Mouse (Mus musculus): ENCODE data around the gene 1700021F05Rik. TPM values are rescaled to one million over a fixed set of nuclear protein-coding genes. Genes with fewer than 3 reads are reported as not detected.

The 1700021F05Rik gene
- polyA plus RNA-seq, 1 experiment: 3.6 TPM

- H3K27ac ChIP-seq (ENCODE audit: insufficient read depth, low read length): no peak overlapping the region
- H3K4me3 ChIP-seq (ENCODE audit: extremely low read depth, insufficient read depth, insufficient read length): no peak overlapping the region
- peaks cover under 1% of the 10 kb centered on the region; the same call in 1 of the 2 replicates for H3K36me3 ChIP-seq (ENCODE audit: control insufficient read depth, insufficient read depth, low read length)
- 92% methylated on average over 2 of the region's 2 CpGs for WGBS
- no peak for DNase-seq (ENCODE audit: low read depth in 1 of 2, low spot score in 2 of 2)
- TF ChIP-seq CTCF (IDR thresholded peaks at IDR 0.05; ENCODE audit: extremely low read depth, insufficient read depth, insufficient read length, insufficient replicate concordance): no peak
- no peak for TF ChIP-seq POLR2A (IDR thresholded peaks at IDR 0.05; ENCODE audit: low read depth, low read length)
- H3K4me1 ChIP-seq (ENCODE audit: control insufficient read depth, insufficient read depth, insufficient read length): no peaks in the 10 kb centered on the region
- H3K27me3 ChIP-seq (ENCODE audit: control insufficient read depth, insufficient read depth, low read length): no peaks in the 10 kb centered on the region
These were observed 20.8 kb downstream of the 1700021F05Rik start for GRCm38 (mm10) chr10:43519977-43520376.

DNA sequence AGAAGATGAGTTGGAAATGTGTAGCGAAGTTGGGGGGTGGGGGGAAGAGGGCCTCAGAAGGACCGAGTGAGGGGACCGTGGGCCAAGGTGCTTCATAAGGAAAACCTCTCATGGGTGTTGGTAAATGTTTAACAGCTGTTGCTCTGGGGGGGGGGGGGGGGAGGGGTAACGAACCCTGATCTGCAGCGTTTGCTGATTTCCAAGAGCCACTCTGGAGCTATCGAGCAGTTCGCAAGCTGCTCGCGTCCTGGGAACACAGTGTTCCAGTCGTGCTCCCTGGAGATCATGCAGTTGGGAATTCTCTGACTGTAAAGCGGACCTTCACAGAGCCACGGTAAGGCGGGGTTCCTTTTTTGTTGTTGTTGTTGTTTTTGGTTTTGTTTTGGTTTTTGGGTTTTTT, 22.4 kb downstream of the 1700021F05Rik start:
- DNase-seq (ENCODE audit: low read depth in 1 of 2, low spot score in 2 of 2): no peak
- H3K36me3 ChIP-seq (ENCODE audit: control insufficient read depth, insufficient read depth, low read length): no peaks in the 10 kb centered on the region
- H3K4me1 ChIP-seq (ENCODE audit: control insufficient read depth, insufficient read depth, insufficient read length): no peaks in the 10 kb centered on the region
- WGBS: 90% methylated on average over 13 of the region's 13 CpGs
- no peaks in the 10 kb centered on the region for H3K27me3 ChIP-seq (ENCODE audit: control insufficient read depth, insufficient read depth, low read length)
- H3K4me3 ChIP-seq (ENCODE audit: extremely low read depth, insufficient read depth, insufficient read length): no peak overlapping the region
- no peak for TF ChIP-seq CTCF (IDR thresholded peaks at IDR 0.05; ENCODE audit: extremely low read depth, insufficient read depth, insufficient read length, insufficient replicate concordance)
- no peak overlapping the region for H3K27ac ChIP-seq (ENCODE audit: insufficient read depth, low read length)

- DNase-seq (ENCODE audit: low read depth in 1 of 2, low spot score in 2 of 2): no peak
- no peaks in the 10 kb centered on the region for H3K36me3 ChIP-seq (ENCODE audit: control insufficient read depth, insufficient read depth, low read length)
- H3K27ac ChIP-seq (ENCODE audit: insufficient read depth, low read length): no peak overlapping the region
- no peak overlapping the region for H3K4me3 ChIP-seq (ENCODE audit: extremely low read depth, insufficient read depth, insufficient read length)
- H3K4me1 ChIP-seq (ENCODE audit: control insufficient read depth, insufficient read depth, insufficient read length): no peaks in the 10 kb centered on the region
- TF ChIP-seq POLR2A (IDR thresholded peaks at IDR 0.05; ENCODE audit: low read depth, low read length) (no peak), CTCF (IDR thresholded peaks at IDR 0.05; ENCODE audit: extremely low read depth, insufficient read depth, insufficient read length, insufficient replicate concordance) (no peak)
- no peaks in the 10 kb centered on the region for H3K27me3 ChIP-seq (ENCODE audit: control insufficient read depth, insufficient read depth, low read length)
- 83% methylated on average over 4 of the region's 4 CpGs for WGBS
These were observed 23.0 kb downstream of the 1700021F05Rik start for GRCm38 (mm10) chr10:43517836-43518235.

GRCm38 (mm10) chr10:43516992-43517660, 23.7 kb downstream of the 1700021F05Rik start:
- no peak overlapping the region for H3K4me3 ChIP-seq (ENCODE audit: extremely low read depth, insufficient read depth, insufficient read length)
- DNase-seq (ENCODE audit: low read depth in 1 of 2, low spot score in 2 of 2): no peak
- no peaks in the 10 kb centered on the region for H3K36me3 ChIP-seq (ENCODE audit: control insufficient read depth, insufficient read depth, low read length)
- H3K4me1 ChIP-seq (ENCODE audit: control insufficient read depth, insufficient read depth, insufficient read length): no peaks in the 10 kb centered on the region
- H3K27me3 ChIP-seq (ENCODE audit: control insufficient read depth, insufficient read depth, low read length): no peaks in the 10 kb centered on the region
- TF ChIP-seq CTCF (IDR thresholded peaks at IDR 0.05; ENCODE audit: extremely low read depth, insufficient read depth, insufficient read length, insufficient replicate concordance) (no peak), POLR2A (IDR thresholded peaks at IDR 0.05; ENCODE audit: low read depth, low read length) (no peak)
- no peak overlapping the region for H3K27ac ChIP-seq (ENCODE audit: insufficient read depth, low read length)
- WGBS: 84% methylated on average over 6 of the region's 6 CpGs

DNA sequence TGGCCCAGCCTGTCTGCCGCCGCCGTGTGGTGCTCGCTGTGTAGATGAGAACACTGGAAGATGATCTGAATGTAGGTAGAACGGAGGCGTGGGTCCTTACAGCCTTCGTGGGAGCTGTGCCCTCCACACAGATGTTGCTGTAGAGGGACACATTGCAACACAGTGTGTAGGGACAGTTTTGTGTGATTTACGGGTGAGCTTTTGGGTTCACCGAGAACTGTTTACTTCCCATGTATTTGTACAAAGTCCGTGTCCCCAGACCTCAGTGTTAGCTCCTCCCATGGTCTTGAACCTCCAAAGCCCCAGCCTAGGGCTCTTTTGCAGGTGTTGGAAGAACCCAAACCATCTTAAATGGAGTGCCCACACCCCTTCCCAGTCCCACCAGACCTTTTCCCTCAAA, 27.8 kb downstream of the 1700021F05Rik start:
- DNase-seq (ENCODE audit: low read depth in 1 of 2, low spot score in 2 of 2): no peak
- Histone ChIP-seq H3K4me3 (ENCODE audit: extremely low read depth, insufficient read depth, insufficient read length) (no peak overlapping the region), H3K27ac (ENCODE audit: insufficient read depth, low read length) (no peak overlapping the region), H3K27me3 (ENCODE audit: control insufficient read depth, insufficient read depth, low read length) (no peaks in the 10 kb centered on the region), H3K4me1 (ENCODE audit: control insufficient read depth, insufficient read depth, insufficient read length) (no peaks in the 10 kb centered on the region), H3K36me3 (ENCODE audit: control insufficient read depth, insufficient read depth, low read length) (peaks cover 14% of the 10 kb centered on the region)
- 97% methylated on average over 10 of the region's 10 CpGs for WGBS
- TF ChIP-seq CTCF (IDR thresholded peaks at IDR 0.05; ENCODE audit: extremely low read depth, insufficient read depth, insufficient read length, insufficient replicate concordance): no peak
- TF ChIP-seq POLR2A (IDR thresholded peaks at IDR 0.05; ENCODE audit: low read depth, low read length): no peak

DNA sequence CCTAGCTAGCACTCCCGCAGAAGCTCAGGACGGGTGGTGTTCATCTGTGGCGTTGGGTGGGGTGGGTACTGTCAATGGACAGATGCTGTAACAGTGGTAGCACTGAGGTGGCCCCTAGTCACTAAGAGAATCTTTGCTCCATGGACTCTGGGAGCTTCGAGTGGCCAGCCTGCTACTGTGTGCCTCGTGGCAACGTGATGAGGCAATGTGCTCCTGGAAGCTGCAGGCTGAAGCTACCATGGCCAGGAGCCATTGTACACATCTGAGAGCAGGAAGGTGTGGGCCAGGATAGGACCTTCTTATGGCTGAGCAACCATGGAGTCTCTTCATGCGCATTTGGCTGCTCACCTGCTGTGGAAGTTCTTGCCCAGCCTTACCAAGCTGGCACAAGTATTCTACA, 31.6 kb downstream of the 1700021F05Rik start:
- TF ChIP-seq POLR2A (IDR thresholded peaks at IDR 0.05; ENCODE audit: low read depth, low read length) (no peak), CTCF (IDR thresholded peaks at IDR 0.05; ENCODE audit: extremely low read depth, insufficient read depth, insufficient read length, insufficient replicate concordance) (no peak)
- H3K27me3 ChIP-seq (ENCODE audit: control insufficient read depth, insufficient read depth, low read length): no peaks in the 10 kb centered on the region
- no peaks in the 10 kb centered on the region for H3K4me1 ChIP-seq (ENCODE audit: control insufficient read depth, insufficient read depth, insufficient read length)
- DNase-seq (ENCODE audit: low read depth in 1 of 2, low spot score in 2 of 2): no peak
- H3K4me3 ChIP-seq (ENCODE audit: extremely low read depth, insufficient read depth, insufficient read length): no peak overlapping the region
- H3K27ac ChIP-seq (ENCODE audit: insufficient read depth, low read length): no peak overlapping the region
- peaks cover 14% of the 10 kb centered on the region for H3K36me3 ChIP-seq (ENCODE audit: control insufficient read depth, insufficient read depth, low read length)
- WGBS: 92% methylated on average over 7 of the region's 7 CpGs

DNA sequence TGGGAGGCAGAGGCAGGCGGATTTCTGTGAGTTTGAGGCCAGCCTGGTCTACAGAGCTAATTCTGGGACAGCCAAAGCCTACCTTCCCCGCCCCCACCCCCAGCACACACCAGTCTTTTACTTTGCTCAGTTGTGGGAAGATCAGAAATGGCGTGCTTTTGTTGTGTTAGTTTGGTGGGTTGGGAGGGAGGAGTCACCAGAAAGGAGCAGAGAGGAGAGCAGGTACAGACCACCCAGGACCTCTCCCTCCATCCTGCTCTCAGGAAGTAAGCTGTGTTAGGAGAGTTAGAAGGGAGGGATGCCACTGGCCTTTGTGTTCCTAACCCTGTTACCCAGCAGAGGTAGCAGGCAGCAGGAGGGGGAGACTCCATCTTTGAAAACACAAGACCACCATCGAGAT, 33.7 kb downstream of the 1700021F05Rik start:
- Histone ChIP-seq H3K4me3 (ENCODE audit: extremely low read depth, insufficient read depth, insufficient read length) (no peak overlapping the region), H3K27ac (ENCODE audit: insufficient read depth, low read length) (no peak overlapping the region), H3K27me3 (ENCODE audit: control insufficient read depth, insufficient read depth, low read length) (no peaks in the 10 kb centered on the region), H3K4me1 (ENCODE audit: control insufficient read depth, insufficient read depth, insufficient read length) (peaks cover 2% of the 10 kb centered on the region), H3K36me3 (ENCODE audit: control insufficient read depth, insufficient read depth, low read length) (peaks cover 14% of the 10 kb centered on the region)
- WGBS: 78% methylated on average over 4 of the region's 4 CpGs
- DNase-seq (ENCODE audit: low read depth in 1 of 2, low spot score in 2 of 2): no peak
- TF ChIP-seq CTCF (IDR thresholded peaks at IDR 0.05; ENCODE audit: extremely low read depth, insufficient read depth, insufficient read length, insufficient replicate concordance) (no peak), POLR2A (IDR thresholded peaks at IDR 0.05; ENCODE audit: low read depth, low read length) (no peak)
